Mouse (Mus musculus) stomach, embryonic 14.5 days (tissue): Measurements from ENCODE around the gene Srr. TPM values are rescaled to one million over a fixed set of nuclear protein-coding genes. Genes with fewer than 3 reads are reported as not detected.
A peak's percentile ranks its signal among the peaks of the same experiment; 100 is the strongest.

Source experiments
- ATAC-seq: fragments of 200-750 bp; cut with Nextera tagmentation; 2 replicates; pipeline ENCODE4 v1.8.0; 2017; ENCODE audit warnings: low read depth, moderate TSS enrichment; ENCODE audit not compliant: insufficient number of reproducible peaks, insufficient read depth, low FRiP score
- H3K27ac ChIP-seq: fragments of 300-500 bp; sonication (generic); 2 replicates; pipeline ENCODE4 v1.5.1; 2014; ENCODE audit warnings: mild to moderate bottlenecking, low read length, moderate library complexity, mixed read lengths
- H3K27me3 ChIP-seq: fragments of 300-500 bp; sonication (generic); 2 replicates; pipeline ENCODE4 v1.6.1; 2014; ENCODE audit warnings: low read length, control low read depth, mixed read lengths; ENCODE audit not compliant: control insufficient read depth, insufficient read depth
- H3K36me3 ChIP-seq: fragments of 300-500 bp; sonication (generic); 2 replicates; pipeline ENCODE4 v1.6.1; 2014; ENCODE audit warnings: mild to moderate bottlenecking, control low read depth, low read length, moderate library complexity, mixed read lengths; ENCODE audit not compliant: control insufficient read depth, insufficient read depth
- H3K4me1 ChIP-seq: fragments of 300-500 bp; sonication (generic); 2 replicates; pipeline ENCODE4 v1.6.1; 2014; ENCODE audit warnings: low read length, control low read depth, mixed read lengths; ENCODE audit not compliant: control insufficient read depth, insufficient read depth
- H3K4me2 ChIP-seq: fragments of 300-500 bp; sonication (generic); replicated peaks from 2 replicates; pipeline ENCODE4 v1.6.1; 2014; ENCODE audit warnings: low read depth, low read length, control low read depth
- H3K4me3 ChIP-seq: fragments of 300-500 bp; sonication (generic); 2 replicates; pipeline ENCODE4 v1.5.1; 2014; ENCODE audit warnings: low read depth, low read length, control low read depth
- H3K9ac ChIP-seq: fragments of 300-500 bp; sonication (generic); replicated peaks from 2 replicates; pipeline ENCODE4 v1.6.1; 2014; ENCODE audit warnings: low read depth, mild to moderate bottlenecking, control low read depth, low read length, moderate library complexity, mixed read lengths
- H3K9me3 ChIP-seq: fragments of 300-500 bp; sonication (generic); 2 replicates; pipeline ENCODE4 v1.6.1; 2016; ENCODE audit warnings: low read depth, low read length, control low read depth; ENCODE audit not compliant: control insufficient read depth
- WGBS: fragments of 180-500 bp; shearing (Covaris S2); extraction: QIAGEN DNeasy Blood & Tissue Kit; methylation state at CpG from one replicate; pipeline ENCODE4 v1.1.7; 2014; 5-methylcytosine and 5-hydroxymethylcytosine counted together
- polyA plus RNA-seq: library from polyadenylated mRNA; unstranded; fragments of >200 nt; fragmentation: Nextera tagmentation; extraction: Ambion mirVana; gene quantifications from 2 replicates; pipeline ENCODE4 v1.2.1, GENCODE M21; 2014

Srr gene
- polyA plus RNA-seq, 1 experiment from 2014 or later: 20.2 TPM

- no peak for ATAC-seq
- H3K27ac ChIP-seq: no peak overlapping the region
Measured at GRCm38 (mm10) chr11:74957600-74957999, 31.9 kb upstream of the Srr start.

GRCm38 (mm10) chr11:74956006-74956405 is 30.3 kb upstream of the Srr start:
- Histone ChIP-seq H3K4me3 (no peak overlapping the region), H3K9me3 (no peaks in the 10 kb centered on the region), H3K27me3 (no peaks in the 10 kb centered on the region), H3K36me3 (peaks cover 14% of the 10 kb centered on the region; the same call in 1 of the 2 replicates), H3K4me1 (no peaks in the 10 kb centered on the region), H3K9ac (no peak overlapping the region), H3K27ac (no peak overlapping the region), H3K4me2 (no peak overlapping the region)
- no peak for ATAC-seq

More at GRCm38 (mm10) chr11:74957600-74957999, 31.9 kb upstream of the Srr start:
- Histone ChIP-seq H3K27me3 (no peaks in the 10 kb centered on the region), H3K9me3 (no peaks in the 10 kb centered on the region), H3K4me1 (no peaks in the 10 kb centered on the region), H3K9ac (no peak overlapping the region), H3K36me3 (peaks cover 10% of the 10 kb centered on the region; the same call in 1 of the 2 replicates), H3K4me3 (no peak overlapping the region), H3K4me2 (no peak overlapping the region)
- WGBS: 83% methylated on average over 2 of the region's 2 CpGs

GRCm38 (mm10) chr11:74954901-74955300 is 29.2 kb upstream of the Srr start:
- Histone ChIP-seq H3K27me3 (no peaks in the 10 kb centered on the region), H3K27ac (no peak overlapping the region; the same call in 1 of the 2 replicates), H3K9me3 (no peaks in the 10 kb centered on the region), H3K4me1 (no peaks in the 10 kb centered on the region), H3K9ac (no peak overlapping the region), H3K36me3 (peaks cover 14% of the 10 kb centered on the region; the same call in 1 of the 2 replicates), H3K4me3 (no peak overlapping the region), H3K4me2 (no peak overlapping the region)
- no peak for ATAC-seq

GRCm38 (mm10) chr11:74946348-74946747 is 20.6 kb upstream of the Srr start:
- WGBS: 74% methylated on average over 3 of the region's 3 CpGs
- Histone ChIP-seq H3K4me3 (no peak overlapping the region), H3K9ac (no peak overlapping the region), H3K4me2 (no peak overlapping the region), H3K36me3 (peaks cover 17% of the 10 kb centered on the region), H3K27me3 (no peaks in the 10 kb centered on the region), H3K27ac (no peak overlapping the region), H3K9me3 (no peaks in the 10 kb centered on the region), H3K4me1 (no peaks in the 10 kb centered on the region)
- ATAC-seq: no peak

- H3K27ac ChIP-seq: no peak overlapping the region
- peaks cover 7% of the 10 kb centered on the region; the same call in 1 of the 2 replicates for H3K4me1 ChIP-seq
- ATAC-seq: no peak
- no peak overlapping the region for H3K9ac ChIP-seq
- no peaks in the 10 kb centered on the region for H3K9me3 ChIP-seq
- H3K4me3 ChIP-seq: no peak overlapping the region
- 90% methylated on average over 7 of the region's 7 CpGs for WGBS
- H3K27me3 ChIP-seq: no peaks in the 10 kb centered on the region
- no peak overlapping the region for H3K4me2 ChIP-seq
- H3K36me3 ChIP-seq: peaks cover 32% of the 10 kb centered on the region
Measured at GRCm38 (mm10) chr11:74930391-74930790, 4.6 kb upstream of the Srr start.

GRCm38 (mm10) chr11:74929111-74929510 is 3.4 kb upstream of the Srr start:
- ATAC-seq: no peak
- WGBS: 90% methylated on average over 4 of the region's 4 CpGs
- Histone ChIP-seq H3K27ac (no peak overlapping the region), H3K9ac (no peak overlapping the region), H3K36me3 (peaks cover 22% of the 10 kb centered on the region), H3K9me3 (no peaks in the 10 kb centered on the region), H3K4me1 (peaks cover 12% of the 10 kb centered on the region), H3K4me2 (no peak overlapping the region), H3K27me3 (no peaks in the 10 kb centered on the region), H3K4me3 (no peak overlapping the region)

- Histone ChIP-seq H3K36me3 (peaks cover 15% of the 10 kb centered on the region), H3K9me3 (no peaks in the 10 kb centered on the region), H3K4me1 (peaks cover 12% of the 10 kb centered on the region), H3K27me3 (no peaks in the 10 kb centered on the region), H3K27ac (no peak overlapping the region), H3K4me3 (peak overlapping the region; percentile 60; the same call in 1 of the 2 replicates), H3K4me2 (peak overlapping the region; percentile 64), H3K9ac (no peak overlapping the region)
- WGBS: 79% methylated on average over 2 of the region's 2 CpGs
- no peak for ATAC-seq
Measured at GRCm38 (mm10) chr11:74927236-74927725, 1.5 kb upstream of the Srr start.

GRCm38 (mm10) chr11:74926388-74927005 is 749 bp upstream of the Srr start:
- H3K4me2 ChIP-seq: peak overlapping the region; percentile 64
- H3K36me3 ChIP-seq: peaks cover 8% of the 10 kb centered on the region
- no peak for ATAC-seq
- H3K27ac ChIP-seq: peak overlapping the region; percentile 99
- peaks cover 12% of the 10 kb centered on the region for H3K4me1 ChIP-seq
- peak overlapping the region; percentile 77 for H3K9ac ChIP-seq
- no peaks in the 10 kb centered on the region for H3K9me3 ChIP-seq
- H3K4me3 ChIP-seq: peak overlapping the region; percentile 60
- no peaks in the 10 kb centered on the region for H3K27me3 ChIP-seq
- WGBS: 3% methylated on average over 11 of the region's 11 CpGs

- H3K9me3 ChIP-seq: no peaks in the 10 kb centered on the region
- no peak overlapping the region for H3K4me3 ChIP-seq
- 58% methylated on average over 4 of the region's 4 CpGs for WGBS
- no peak overlapping the region; the same call in 1 of the 2 replicates for H3K4me2 ChIP-seq
- no peak for ATAC-seq
- no peak overlapping the region for H3K27ac ChIP-seq
- peaks cover 12% of the 10 kb centered on the region for H3K4me1 ChIP-seq
- H3K36me3 ChIP-seq: peaks cover 2% of the 10 kb centered on the region
- no peaks in the 10 kb centered on the region for H3K27me3 ChIP-seq
- H3K9ac ChIP-seq: no peak overlapping the region
Measured at GRCm38 (mm10) chr11:74924149-74924548, 1.6 kb downstream of the Srr start.
